Mouse (Mus musculus) liver, postnatal 0 days (tissue): ENCODE measurements at regions not wholly inside any gene's neighbourhood (a gene's known extent, or its start where the extent isn't known, plus 50 kb on each side); places are given as distances from the start of the nearest gene placed in this dataset.

ENCODE experiments used
- ATAC-seq: fragments of 200-750 bp; cut with Nextera tagmentation; 2 replicates; pipeline ENCODE4 v1.8.0; 2017; ENCODE audit warnings: mild to moderate bottlenecking, moderate library complexity
- DNase-seq: peaks from one replicate; pipeline ENCODE4 v3.0.0-alpha.2; 2016
- H3K27ac ChIP-seq: fragments of 300-500 bp; sonication (generic); 2 replicates; pipeline ENCODE4 v1.5.1; 2014; ENCODE audit warnings: antibody characterized with exemption, moderate library complexity, mild to moderate bottlenecking, low read depth
- H3K27me3 ChIP-seq: fragments of 300-500 bp; sonication (generic); 2 replicates; pipeline ENCODE4 v1.6.1; 2014; ENCODE audit warnings: low read length, control low read depth, mixed read lengths; ENCODE audit not compliant: insufficient read depth
- H3K36me3 ChIP-seq: fragments of 300-500 bp; sonication (generic); replicated peaks from 2 replicates; pipeline ENCODE4 v1.6.1; 2014; ENCODE audit warnings: mild to moderate bottlenecking, control low read depth, low read length, moderate library complexity, mixed read lengths; ENCODE audit not compliant: insufficient read depth
- H3K4me1 ChIP-seq: fragments of 300-500 bp; sonication (generic); 2 replicates; pipeline ENCODE4 v1.6.1; 2014; ENCODE audit warnings: antibody characterized with exemption, mild to moderate bottlenecking, control low read depth; ENCODE audit not compliant: insufficient read depth
- H3K4me2 ChIP-seq: fragments of 300-500 bp; sonication (generic); 2 replicates; pipeline ENCODE4 v1.6.1; 2014; ENCODE audit warnings: low read depth, mild to moderate bottlenecking, low read length, moderate library complexity, mixed read lengths
- H3K4me3 ChIP-seq: fragments of 300-500 bp; sonication (generic); 2 replicates; pipeline ENCODE4 v1.5.1; 2014; ENCODE audit warnings: low read depth, low read length
- H3K9ac ChIP-seq: fragments of 300-500 bp; sonication (generic); replicated peaks from 2 replicates; pipeline ENCODE4 v1.6.1; 2014; ENCODE audit warnings: mild to moderate bottlenecking, moderate library complexity
- H3K9me3 ChIP-seq: fragments of 300-500 bp; sonication (generic); 2 replicates; pipeline ENCODE4 v1.6.1; 2016; ENCODE audit warnings: mild to moderate bottlenecking, control low read depth, low read length, mixed read lengths
- CTCF ChIP-seq: sonication (generic); IDR thresholded peaks from 2 replicates; pipeline ENCODE4 v1.5.1; 2016; ENCODE audit warnings: antibody characterized with exemption, low read depth
- EP300 ChIP-seq: IDR thresholded peaks from 2 replicates; pipeline ENCODE4 v1.6.1; 2016; ENCODE audit warnings: antibody characterized with exemption, low read depth, mild to moderate bottlenecking
- WGBS: fragments of 180-500 bp; shearing (Covaris S2); extraction: QIAGEN DNeasy Blood & Tissue Kit; methylation state at CpG from one replicate; pipeline ENCODE4 v1.1.7; 2014; ENCODE audit not compliant: insufficient replicate concordance; 5-methylcytosine and 5-hydroxymethylcytosine counted together

DNA sequence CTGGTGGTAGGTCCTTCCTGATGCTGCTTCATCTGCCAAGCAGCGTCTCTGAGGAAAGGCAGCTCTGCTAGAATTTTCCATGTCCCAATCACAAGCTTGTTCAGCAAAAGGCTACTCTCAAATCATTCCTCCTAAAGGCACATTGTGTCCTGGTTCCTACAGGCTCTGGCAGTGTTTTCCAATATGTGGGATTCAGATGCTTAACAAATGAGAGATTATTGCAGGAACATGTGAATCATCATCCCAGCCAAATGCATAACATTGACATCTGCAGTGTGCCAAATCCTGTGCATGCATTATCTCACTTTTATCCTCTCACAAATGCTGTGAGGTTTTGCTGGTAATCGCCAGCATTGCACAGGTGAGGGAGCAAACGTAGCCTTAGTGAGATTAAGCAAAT, 53.3 kb upstream of the Hmgn3 start:
- 81% methylated on average over 3 of the region's 3 CpGs for WGBS
- Histone ChIP-seq H3K9me3 (no peaks in the 10 kb centered on the region), H3K27me3 (no peaks in the 10 kb centered on the region), H3K4me2 (no peak overlapping the region), H3K4me3 (no peak overlapping the region), H3K27ac (no peak overlapping the region), H3K4me1 (no peaks in the 10 kb centered on the region), H3K36me3 (no peaks in the 10 kb centered on the region), H3K9ac (no peak overlapping the region)
- DNase-seq (no peak), ATAC-seq (no peak)
- TF ChIP-seq EP300 (no peak), CTCF (no peak)

DNA sequence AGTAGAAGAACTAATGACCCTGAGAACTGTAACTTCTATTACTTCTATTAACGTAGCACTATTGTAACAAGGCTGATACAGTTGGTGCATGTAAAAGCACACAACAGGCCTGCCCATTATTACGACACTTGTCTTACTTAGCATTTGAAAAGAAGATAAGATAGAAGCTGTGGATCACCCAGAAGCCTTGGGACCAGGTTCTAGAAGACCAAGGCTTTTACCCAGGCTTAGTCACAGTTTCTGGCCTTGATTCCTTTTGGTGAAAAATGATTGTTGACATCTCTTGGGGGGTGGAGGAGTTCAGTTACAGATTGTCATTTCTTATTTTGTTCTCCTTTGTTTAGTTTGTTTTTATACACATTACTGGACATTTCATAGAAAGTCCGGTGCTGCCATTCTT, 52.7 kb upstream of the Hmgn3 start:
- Histone ChIP-seq H3K36me3 (no peaks in the 10 kb centered on the region), H3K9ac (no peak overlapping the region), H3K4me1 (no peaks in the 10 kb centered on the region), H3K27ac (no peak overlapping the region), H3K4me2 (no peak overlapping the region), H3K4me3 (no peak overlapping the region), H3K9me3 (no peaks in the 10 kb centered on the region), H3K27me3 (no peaks in the 10 kb centered on the region)
- DNase-seq: no peak
- WGBS: 73% methylated on average over 3 of the region's 3 CpGs
- no peak for ATAC-seq
- TF ChIP-seq EP300: no peak
- TF ChIP-seq CTCF: no peak

DNA sequence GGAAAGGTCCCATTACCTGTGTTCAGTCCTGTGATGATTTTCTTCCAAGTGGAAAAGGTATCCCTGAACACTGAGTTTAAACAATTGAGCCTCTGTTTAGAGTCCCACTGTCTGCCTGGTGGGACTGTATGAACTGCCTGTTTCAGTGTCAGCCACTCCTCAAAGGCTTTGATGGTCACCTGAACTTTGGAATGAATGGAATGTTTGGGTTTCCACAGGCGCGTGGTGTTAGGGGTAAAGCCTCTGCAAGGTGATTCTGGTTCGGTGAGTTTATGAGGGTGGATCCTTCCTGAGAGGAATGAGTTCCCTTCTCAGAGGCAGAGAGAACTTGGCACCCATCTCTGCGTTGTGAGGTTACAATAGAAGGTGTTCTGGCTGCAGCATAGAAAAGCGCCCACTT, 50.5 kb upstream of the Hmgn3 start:
- DNase-seq (no peak), ATAC-seq (no peak)
- no peaks in the 10 kb centered on the region for H3K4me1 ChIP-seq
- no peaks in the 10 kb centered on the region for H3K36me3 ChIP-seq
- H3K4me3 ChIP-seq: no peak overlapping the region
- no peak overlapping the region for H3K27ac ChIP-seq
- no peak overlapping the region for H3K4me2 ChIP-seq
- 55% methylated on average over 5 of the region's 5 CpGs for WGBS
- TF ChIP-seq CTCF (no peak), EP300 (no peak)
- no peak overlapping the region for H3K9ac ChIP-seq
- no peaks in the 10 kb centered on the region for H3K9me3 ChIP-seq
- H3K27me3 ChIP-seq: no peaks in the 10 kb centered on the region
